Mouse (Mus musculus): ENCODE measurements around the gene Exosc1.

DNA sequence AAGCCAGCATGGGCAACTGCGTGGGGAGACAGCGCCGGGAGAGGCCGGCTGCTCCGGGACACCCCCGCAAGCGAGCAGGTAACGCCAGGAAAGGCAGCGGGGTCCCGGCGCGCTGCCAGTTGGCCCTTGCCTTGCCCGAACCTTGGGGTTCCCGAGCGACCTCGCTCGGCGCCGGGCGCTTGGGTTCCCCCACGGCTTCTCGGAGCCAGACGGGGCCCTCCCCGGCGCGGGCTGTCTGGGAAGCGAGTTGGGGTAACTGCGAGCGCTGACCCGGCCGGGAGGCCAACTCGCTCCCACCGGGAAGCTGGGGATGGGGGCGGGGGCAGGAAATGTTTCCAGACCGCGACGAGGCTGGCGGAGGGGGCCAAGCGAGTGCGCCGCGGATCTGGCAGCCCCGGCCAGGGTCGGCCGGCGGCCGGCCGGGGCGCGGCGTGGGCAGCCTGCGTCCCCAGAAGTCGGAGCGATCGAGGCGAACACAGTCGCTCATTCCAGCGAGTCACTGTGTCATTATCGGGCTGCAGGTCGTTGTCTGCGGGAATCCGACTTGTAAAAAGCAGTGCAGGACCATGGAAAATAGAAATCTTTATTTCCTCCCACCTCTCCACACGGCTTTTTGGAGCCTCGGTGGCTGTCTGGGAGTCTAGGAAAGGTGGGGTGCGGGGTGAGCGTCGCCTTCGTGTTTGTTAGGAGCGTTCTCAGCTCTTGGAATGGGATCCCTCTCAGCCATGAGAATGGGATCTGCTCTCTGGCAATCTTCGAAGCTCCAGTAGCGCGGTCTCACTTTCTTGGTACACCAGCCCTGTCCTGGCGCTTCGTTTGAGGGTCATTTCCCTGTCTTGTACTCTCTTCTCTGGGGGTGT lies 48.9 kb upstream of the Exosc1 start:
- TF ChIP-seq CTCF (conservative IDR thresholded peaks at IDR 0.05; ENCODE audit: low read length) (no peak), NANOG (IDR thresholded peaks at IDR 0.05; ENCODE audit: borderline replicate concordance, low read length) (no peak), POU5F1 (IDR thresholded peaks at IDR 0.05; ENCODE audit: borderline replicate concordance, low read length) (no peak)
